Mouse (Mus musculus) forebrain, embryonic 14.5 days (tissue): Measurements from ENCODE around the gene Gm13275. TPM values are rescaled to one million over a fixed set of nuclear protein-coding genes. Genes with fewer than 3 reads are reported as not detected.

Experiments
- polyA plus RNA-seq: library from polyadenylated mRNA; unstranded; fragments of >200 nt; fragmentation: Nextera tagmentation; extraction: Ambion mirVana; gene quantifications from 2 replicates; pipeline ENCODE4 v1.2.1, GENCODE M21; 2014

The Gm13275 gene
- polyA plus RNA-seq, 1 experiment from 2014 or later: not detected

Other genes with a start within 250 kb of the Gm13275 start
- not detected in 2 replicates for gene Ifna15, start 236.2 kb upstream of the Gm13275 start, polyA plus RNA-seq
- gene Ifna14, start 222.7 kb upstream of the Gm13275 start, polyA plus RNA-seq: not detected in 2 replicates
- gene Ifna9, start 202.1 kb upstream of the Gm13275 start, polyA plus RNA-seq: not detected in 2 replicates
- not detected in 2 replicates for gene Ifna12, start 191.1 kb upstream of the Gm13275 start, polyA plus RNA-seq
- not detected in 2 replicates for gene C87499, start 160.1 kb upstream of the Gm13275 start, polyA plus RNA-seq
- not detected in 2 replicates for gene Ifna13, start 150.0 kb upstream of the Gm13275 start, polyA plus RNA-seq
- gene Ifna16, start 117.6 kb upstream of the Gm13275 start, polyA plus RNA-seq: not detected in 2 replicates
- gene Ifna2, start 110.6 kb upstream of the Gm13275 start, polyA plus RNA-seq: not detected in 2 replicates
- not detected in 2 replicates for gene Ifnab, start 103.1 kb upstream of the Gm13275 start, polyA plus RNA-seq
- gene Gm26566, start 72.7 kb upstream of the Gm13275 start, polyA plus RNA-seq: 2.0 and 2.3 TPM in 2 replicates
- gene Klhl9, start 72.0 kb upstream of the Gm13275 start, polyA plus RNA-seq: 145 and 154 TPM in 2 replicates
- gene Gm13271, start 39.6 kb upstream of the Gm13275 start, polyA plus RNA-seq: not detected in 2 replicates
- gene Gm13283, start 34.4 kb upstream of the Gm13275 start, polyA plus RNA-seq: not detected in 2 replicates
- gene Gm13290, start 20.7 kb upstream of the Gm13275 start, polyA plus RNA-seq: not detected in 2 replicates
- gene Gm13289, start 17.6 kb upstream of the Gm13275 start, polyA plus RNA-seq: not detected in 2 replicates
- gene Gm13272, start 14.6 kb upstream of the Gm13275 start, polyA plus RNA-seq: not detected in 2 replicates
- gene Ifnz, start 12.4 kb upstream of the Gm13275 start, polyA plus RNA-seq: not detected in 2 replicates
- not detected in 2 replicates for gene Gm13276, start 8.8 kb upstream of the Gm13275 start, polyA plus RNA-seq
- gene Gm13277, start 5.9 kb upstream of the Gm13275 start, polyA plus RNA-seq: not detected in 2 replicates
- gene Gm13278, start 2.9 kb upstream of the Gm13275 start, polyA plus RNA-seq: not detected in 2 replicates
- not detected in 2 replicates for gene Gm13279, start 2.9 kb downstream of the Gm13275 start, polyA plus RNA-seq
- 0.13 and 0.17 TPM in 2 replicates for gene Gm13285, start 5.2 kb downstream of the Gm13275 start, polyA plus RNA-seq
- not detected in 2 replicates for gene Gm13287, start 8.8 kb downstream of the Gm13275 start, polyA plus RNA-seq
- not detected in 2 replicates for gene Gm13288, start 11.0 kb downstream of the Gm13275 start, polyA plus RNA-seq
- gene Ifna7, start 21.7 kb downstream of the Gm13275 start, polyA plus RNA-seq: not detected in 2 replicates
- gene Ifna11, start 25.5 kb downstream of the Gm13275 start, polyA plus RNA-seq: not detected in 2 replicates
- gene Ifna6, start 32.9 kb downstream of the Gm13275 start, polyA plus RNA-seq: not detected in 2 replicates
- not detected in 2 replicates for gene Ifna5, start 41.0 kb downstream of the Gm13275 start, polyA plus RNA-seq
- gene Ifna4, start 47.4 kb downstream of the Gm13275 start, polyA plus RNA-seq: not detected in 2 replicates
- gene Ifna1, start 55.6 kb downstream of the Gm13275 start, polyA plus RNA-seq: not detected in 2 replicates
- not detected in 2 replicates for gene Ifne, start 85.7 kb downstream of the Gm13275 start, polyA plus RNA-seq